Mouse (Mus musculus): ENCODE results near the gene Elmo2.

Elmo2 gene

GRCm38 (mm10) chr2:165257151-165257834, 69.0 kb downstream of the Elmo2 start:
- DNase-seq (ENCODE audit: low spot score): peak; percentile 61

- DNase-seq (ENCODE audit: low spot score): no peak
Measured at GRCm38 (mm10) chr2:165256213-165256612, 70.1 kb downstream of the Elmo2 start.

- no peak for DNase-seq (ENCODE audit: low spot score)
Measured at GRCm38 (mm10) chr2:165253867-165254266, 72.4 kb downstream of the Elmo2 start.

GRCm38 (mm10) chr2:165253269-165253668, 73.0 kb downstream of the Elmo2 start:
- no peak for DNase-seq (ENCODE audit: low spot score)

- no peak for DNase-seq (ENCODE audit: low spot score)
Measured at GRCm38 (mm10) chr2:165252801-165253200, 73.5 kb downstream of the Elmo2 start.

- no peak for DNase-seq (ENCODE audit: low spot score)
Measured at GRCm38 (mm10) chr2:165252381-165252780, 73.9 kb downstream of the Elmo2 start.

GRCm38 (mm10) chr2:165250903-165251302, 75.4 kb downstream of the Elmo2 start:
- DNase-seq (ENCODE audit: low spot score): no peak

GRCm38 (mm10) chr2:165248967-165249366, 77.3 kb downstream of the Elmo2 start:
- no peak for DNase-seq (ENCODE audit: low spot score)

GRCm38 (mm10) chr2:165246349-165246748, 79.9 kb downstream of the Elmo2 start:
- no peak for DNase-seq (ENCODE audit: low spot score)

GRCm38 (mm10) chr2:165243122-165243720, 83.1 kb downstream of the Elmo2 start:
- DNase-seq (ENCODE audit: low spot score): no peak

- DNase-seq (ENCODE audit: low spot score): no peak
Measured at GRCm38 (mm10) chr2:165242575-165242974, 83.7 kb downstream of the Elmo2 start.

- DNase-seq (ENCODE audit: low spot score): no peak
Measured at GRCm38 (mm10) chr2:165241786-165242185, 84.5 kb downstream of the Elmo2 start.

- no peak for DNase-seq (ENCODE audit: low spot score)
Measured at GRCm38 (mm10) chr2:165240371-165240770, 85.9 kb downstream of the Elmo2 start.

- no peak for DNase-seq (ENCODE audit: low spot score)
Measured at GRCm38 (mm10) chr2:165239533-165240144, 86.6 kb downstream of the Elmo2 start.

- DNase-seq (ENCODE audit: low spot score): no peak
Measured at GRCm38 (mm10) chr2:165238416-165239145, 87.7 kb downstream of the Elmo2 start.
